ENCODE assay signal across 8 mouse cellular contexts in genomic region chr10:19591641-19592441, GRCm38 (mm10). TPM values are rescaled to one million over a fixed set of nuclear protein-coding genes. Genes with fewer than 3 reads are reported as not detected.
A peak's percentile ranks its signal among the peaks of the same experiment; 100 is the strongest.
DNase-seq lines count a peak whose midpoint lies in the region; ATAC-seq lines count a peak whose summit lies in the region.

TSS of gene Ifngr1 (plus strand) at chr10:19591949.

- peaks cover 18% of the 10 kb centered on the region for H3K4me1 ChIP-seq in brown adipose tissue, adult 24 weeks (ENCODE audit: control insufficient read depth, insufficient read depth, insufficient read length, low read length)
- H3K4me1 ChIP-seq in heart, embryonic 13.5 days, result peaks cover 40% of the 10 kb centered on the region
- peaks cover 73% of the 10 kb centered on the region for H3K4me1 ChIP-seq in liver, embryonic 12.5 days
- peaks cover 3% of the 10 kb centered on the region; the same call in 1 of the 2 replicates for H3K4me1 ChIP-seq in stomach, embryonic 15.5 days

- no peaks in the 10 kb centered on the region for H3K9me3 ChIP-seq in heart, embryonic 13.5 days
- no peaks in the 10 kb centered on the region for H3K9me3 ChIP-seq in liver, embryonic 12.5 days (replicated peaks)
- no peaks in the 10 kb centered on the region for H3K9me3 ChIP-seq in stomach, embryonic 15.5 days

- peak; percentile 97 for DNase-seq in CD4-positive, CD25-positive, alpha-beta regulatory T cell, adult 2 months (ENCODE audit: low read depth, low spot score)
- DNase-seq in fat pad, adult 2 months (ENCODE audit: extremely low read depth, low read depth, low spot score), result peak; percentile 96
- peak; percentile 100 for DNase-seq in kidney, postnatal 10 days
- peak; percentile 100 for DNase-seq in natural killer cell, adult 2 months (ENCODE audit: low spot score in 2 of 2)

- peak; percentile 99 for ATAC-seq in heart, embryonic 13.5 days (ENCODE audit: extremely low read depth, insufficient number of reproducible peaks, low FRiP score, low TSS enrichment)
- ATAC-seq in liver, embryonic 12.5 days, result peak; percentile 98
- peak; percentile 99 for ATAC-seq in stomach, embryonic 15.5 days (ENCODE audit: insufficient read depth, low FRiP score, low read depth)

- peak within 1 kb of the TSS; percentile 98 for H3K27ac ChIP-seq in brown adipose tissue, adult 24 weeks (replicated peaks; ENCODE audit: low read depth, low read length)
- H3K27ac ChIP-seq in heart, embryonic 13.5 days (replicated peaks), result peak within 1 kb of the TSS; percentile 89
- H3K27ac ChIP-seq in liver, embryonic 12.5 days, result peak within 1 kb of the TSS; percentile 80
- peak within 1 kb of the TSS; percentile 84 for H3K27ac ChIP-seq in stomach, embryonic 15.5 days

- H3K9ac ChIP-seq in heart, embryonic 13.5 days, result peak within 1 kb of the TSS; percentile 89
- H3K9ac ChIP-seq in liver, embryonic 12.5 days, result peak within 1 kb of the TSS; percentile 78
- H3K9ac ChIP-seq in stomach, embryonic 15.5 days, result peak within 1 kb of the TSS; percentile 54

- peak within 1 kb of the TSS; percentile 90 for H3K4me3 ChIP-seq in brown adipose tissue, adult 24 weeks (ENCODE audit: insufficient read depth, low read depth, low read length)
- H3K4me3 ChIP-seq in heart, embryonic 13.5 days, result peak within 1 kb of the TSS; percentile 83
- H3K4me3 ChIP-seq in liver, embryonic 12.5 days, result peak within 1 kb of the TSS; percentile 72
- peak within 1 kb of the TSS; percentile 59 for H3K4me3 ChIP-seq in stomach, embryonic 15.5 days (replicated peaks)

- H3K36me3 ChIP-seq in heart, embryonic 13.5 days, result no peaks in the 10 kb centered on the region
- no peaks in the 10 kb centered on the region for H3K36me3 ChIP-seq in liver, embryonic 12.5 days
- no peaks in the 10 kb centered on the region for H3K36me3 ChIP-seq in stomach, embryonic 15.5 days

- H3K4me2 ChIP-seq in heart, embryonic 13.5 days, result peak within 1 kb of the TSS; percentile 82
- H3K4me2 ChIP-seq in liver, embryonic 12.5 days, result peak within 1 kb of the TSS; percentile 83
- H3K4me2 ChIP-seq in stomach, embryonic 15.5 days, result peak within 1 kb of the TSS; percentile 61

- WGBS in heart, embryonic 13.5 days, result under 1% methylated on average over 52 of the region's 52 CpGs
- 1% methylated on average over 52 of the region's 52 CpGs for WGBS in liver, embryonic 12.5 days (ENCODE audit: insufficient replicate concordance)
- under 1% methylated on average over 52 of the region's 52 CpGs for WGBS in stomach, embryonic 15.5 days

- H3K27me3 ChIP-seq in heart, embryonic 13.5 days (replicated peaks), result no peaks in the 10 kb centered on the region
- no peaks in the 10 kb centered on the region for H3K27me3 ChIP-seq in liver, embryonic 12.5 days (replicated peaks)
- no peaks in the 10 kb centered on the region for H3K27me3 ChIP-seq in stomach, embryonic 15.5 days (replicated peaks)

RNA-seq across cellular contexts. Expression of gene Ifngr1, which starts in this region (rescaled TPM):
- 46.2 and 88.9 TPM in 2 replicates for polyA plus RNA-seq in brown adipose tissue, adult 24 weeks (2012; ENCODE audit: insufficient read depth, insufficient read length, missing spikeins)
- 32.8 and 33.3 TPM in 2 replicates for polyA plus RNA-seq in heart, embryonic 13.5 days (2015; fragmentation: Nextera tagmentation; extraction: Ambion mirVana)
- polyA plus RNA-seq in liver, embryonic 12.5 days (2016; fragmentation: Nextera tagmentation; extraction: Ambion mirVana), result 38.0 and 40.7 TPM in 2 replicates
- polyA plus RNA-seq in stomach, embryonic 15.5 days (2015; fragmentation: Nextera tagmentation; extraction: Ambion mirVana), result 70.1 and 77.4 TPM in 2 replicates

Comparison
In these comparisons a context has a peak if more than half of its experiments do, and no peak if none do; other contexts are left out.
1. Peak in every context shown above with its lines: DNase-seq, ATAC-seq, H3K4me3 ChIP-seq and H3K27ac ChIP-seq.